Mouse (Mus musculus) layer of hippocampus, adult 9-11 months (tissue): Measurements from ENCODE around the gene Klhl26.
"Not testable (repeated sequence)": the region's sequence is repeated elsewhere in the genome, so short reads cannot be mapped to it uniquely, and the experiment has no call there.

Source experiments
- DNase-seq: peaks from one replicate; pipeline ENCODE4 v3.0.0; 2022

The Klhl26 gene

DNA sequence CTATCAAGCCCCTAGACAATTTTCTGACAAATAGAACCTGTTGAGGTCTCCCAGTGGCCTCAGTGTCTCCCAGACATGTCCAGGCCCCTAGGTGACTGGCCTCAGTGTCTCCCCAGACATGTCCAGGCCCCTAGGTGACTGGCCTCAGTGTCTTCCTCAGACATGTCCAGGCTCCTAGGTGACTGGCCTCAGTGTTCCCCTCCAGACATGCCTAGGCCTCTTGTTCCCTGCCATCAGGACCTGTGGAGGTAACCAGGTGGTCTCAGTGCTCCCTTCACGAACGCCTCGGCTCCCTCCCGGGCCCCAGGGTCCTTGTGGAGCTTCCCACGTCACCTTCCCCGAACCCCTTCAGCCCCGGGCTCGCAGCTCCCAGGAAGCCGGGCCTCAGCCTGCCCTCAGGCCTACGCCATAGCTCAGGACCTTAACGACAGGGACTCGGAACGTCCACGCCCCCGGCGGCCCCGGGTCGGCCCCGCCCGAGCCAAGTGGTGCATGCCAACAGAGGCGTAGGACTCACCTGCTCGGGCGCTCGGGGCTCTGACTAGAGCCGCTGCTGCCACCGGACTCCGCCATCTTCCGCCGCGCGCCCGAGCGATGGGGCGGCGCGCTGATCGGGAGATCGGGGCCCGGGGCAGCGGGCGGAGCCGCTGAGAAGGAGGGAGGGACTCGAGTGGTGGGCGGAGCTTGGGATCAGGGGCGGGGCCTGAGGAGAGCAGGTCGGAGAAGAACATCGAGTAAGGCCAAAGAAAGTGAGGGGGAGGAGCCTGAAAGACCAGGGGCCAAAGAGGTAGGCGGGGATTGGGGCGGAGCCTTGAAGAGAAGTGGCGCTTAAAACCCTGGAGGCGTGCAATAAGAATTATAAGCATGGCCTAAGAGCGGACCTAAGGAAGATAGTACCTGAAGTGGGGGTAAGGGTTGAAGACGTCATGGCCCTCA lies at the start of gene Klhl26:
Klhl26 (minus strand) TSS at position 636 of the 936 bp plus-strand sequence.
- peak; percentile 95 for DNase-seq

DNA sequence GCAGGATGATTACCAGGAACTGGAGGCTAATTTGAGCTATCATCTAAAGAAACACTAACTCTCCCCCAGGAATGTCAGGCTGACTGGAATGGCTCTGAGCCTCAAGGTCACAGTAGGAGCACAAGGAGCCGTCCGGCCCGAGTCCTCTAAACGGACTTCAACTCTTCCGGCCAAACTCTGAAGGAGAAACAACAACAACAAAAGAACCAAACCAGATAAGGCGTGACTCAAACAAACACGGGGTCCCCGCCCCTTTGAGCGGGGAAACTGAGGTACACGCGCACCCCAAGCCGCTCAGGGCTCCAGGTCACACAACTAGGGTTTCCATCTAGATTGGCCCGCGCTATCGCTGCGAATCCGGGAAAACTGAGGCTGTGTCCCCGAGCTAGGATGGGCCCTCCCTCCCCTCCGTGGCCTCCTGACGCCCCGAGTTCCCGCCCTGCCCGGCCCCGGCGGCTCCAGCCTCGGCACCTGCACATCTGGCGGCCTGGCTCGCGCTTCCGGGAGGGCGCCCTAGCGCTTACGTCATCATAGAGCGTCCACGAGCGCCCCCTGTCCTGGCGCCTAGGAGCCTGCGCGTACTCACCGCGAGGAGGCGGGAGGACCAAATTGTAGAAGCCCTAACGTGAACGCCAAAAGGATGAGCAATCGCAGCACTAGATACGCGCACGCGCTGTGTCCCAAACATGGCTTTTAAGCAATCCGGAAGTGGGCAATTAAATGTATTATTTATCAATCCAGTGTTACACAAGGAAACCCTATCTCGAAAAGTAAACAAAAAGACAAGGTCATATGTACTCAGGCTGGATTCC lies 46.0 kb upstream of the Klhl26 start:
- DNase-seq, result peak; percentile 97

DNA sequence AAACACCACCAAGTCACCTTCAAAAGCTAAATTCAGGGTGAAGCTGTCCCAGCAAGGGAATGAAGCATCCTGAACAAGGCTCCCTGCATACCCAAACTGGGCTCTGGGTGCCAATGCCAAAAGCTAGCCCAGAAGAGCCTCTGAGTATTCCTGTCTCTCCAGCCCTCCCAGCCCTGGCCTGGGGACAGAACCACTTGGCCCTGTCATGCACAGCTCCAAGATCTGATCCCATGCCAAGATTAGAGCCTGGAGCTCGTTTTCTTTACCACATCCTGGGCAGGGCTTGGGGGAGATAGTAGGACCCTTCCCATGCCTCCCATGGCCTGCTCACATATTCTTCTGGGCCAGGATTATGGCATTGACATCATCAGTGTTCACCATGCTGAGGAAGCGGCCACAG lies 42.8 kb upstream of the Klhl26 start:
- no peak for DNase-seq

DNA sequence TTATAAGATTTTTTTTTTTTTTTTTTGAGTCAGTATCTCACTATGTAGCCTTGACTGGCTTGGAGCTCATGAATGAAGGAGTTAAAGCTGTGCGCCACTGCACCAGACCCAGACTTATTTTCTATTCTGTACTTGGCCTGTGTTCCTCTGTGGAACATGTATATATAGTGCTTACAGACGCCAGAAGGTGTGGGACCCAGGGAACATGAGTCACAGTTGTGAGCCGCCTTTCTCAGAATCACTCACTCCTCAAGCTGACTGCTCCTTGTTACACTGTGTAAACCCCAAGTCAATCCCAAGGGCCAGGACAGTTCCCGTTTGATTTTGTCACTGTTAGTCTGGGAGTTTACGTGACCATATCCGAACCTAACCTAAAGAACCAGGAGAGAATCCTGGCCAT lies 42.3 kb upstream of the Klhl26 start:
- DNase-seq, result no peak

DNA sequence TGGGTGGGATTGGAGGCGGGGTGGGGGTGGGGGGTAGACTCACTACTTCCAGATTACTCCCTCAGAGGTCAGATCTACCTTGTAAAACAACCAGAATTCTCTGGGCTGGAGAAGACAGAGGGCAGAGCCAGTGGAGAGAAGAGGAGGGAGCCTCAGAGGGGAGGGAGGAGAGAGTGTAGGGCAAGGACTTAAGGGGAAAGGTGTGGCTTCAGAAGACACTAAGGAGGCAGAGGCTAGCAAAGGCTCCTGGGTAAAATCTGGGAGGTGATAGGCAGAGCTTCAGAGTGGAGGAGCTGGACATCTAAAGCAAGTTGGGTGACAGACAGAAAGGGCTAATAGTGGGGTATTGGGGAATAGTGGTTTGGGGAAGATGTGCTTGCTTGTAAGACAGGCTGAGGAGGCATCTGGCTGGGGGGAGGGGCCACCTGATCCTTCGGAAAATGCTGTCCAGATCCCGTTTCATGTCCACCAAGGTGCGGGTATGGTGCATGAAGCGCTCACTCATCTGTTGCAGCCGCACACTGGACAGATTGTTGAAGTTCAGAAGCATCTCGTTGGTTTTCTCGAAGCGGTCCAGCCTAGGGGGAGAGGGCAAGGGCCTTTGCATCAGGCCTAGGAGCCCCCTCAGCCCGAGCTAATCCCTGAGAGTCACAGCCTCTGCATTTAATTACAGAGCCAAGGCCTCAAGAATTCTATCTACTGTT lies 41.3 kb upstream of the Klhl26 start:
- no peak for DNase-seq

DNA sequence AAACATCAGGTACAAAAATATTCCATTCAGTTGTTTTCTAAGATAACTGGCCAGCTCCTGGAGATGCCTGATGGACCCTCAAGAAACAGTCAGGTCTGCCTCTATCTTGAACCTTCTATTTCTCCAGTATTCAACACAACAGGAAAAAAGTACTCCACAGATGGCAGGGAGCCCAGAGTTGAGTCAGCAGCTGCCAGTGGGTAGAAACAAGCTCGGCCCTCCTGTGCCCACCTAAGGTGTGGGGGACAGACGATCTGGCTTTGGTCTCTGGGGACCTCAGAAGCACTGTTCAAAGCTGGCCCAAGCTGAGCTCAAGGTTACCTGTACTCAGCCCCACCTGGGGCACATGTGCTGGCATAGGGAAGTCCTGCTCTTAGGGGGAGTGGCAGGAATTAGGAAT lies 36.7 kb upstream of the Klhl26 start:
- no peak for DNase-seq

DNA sequence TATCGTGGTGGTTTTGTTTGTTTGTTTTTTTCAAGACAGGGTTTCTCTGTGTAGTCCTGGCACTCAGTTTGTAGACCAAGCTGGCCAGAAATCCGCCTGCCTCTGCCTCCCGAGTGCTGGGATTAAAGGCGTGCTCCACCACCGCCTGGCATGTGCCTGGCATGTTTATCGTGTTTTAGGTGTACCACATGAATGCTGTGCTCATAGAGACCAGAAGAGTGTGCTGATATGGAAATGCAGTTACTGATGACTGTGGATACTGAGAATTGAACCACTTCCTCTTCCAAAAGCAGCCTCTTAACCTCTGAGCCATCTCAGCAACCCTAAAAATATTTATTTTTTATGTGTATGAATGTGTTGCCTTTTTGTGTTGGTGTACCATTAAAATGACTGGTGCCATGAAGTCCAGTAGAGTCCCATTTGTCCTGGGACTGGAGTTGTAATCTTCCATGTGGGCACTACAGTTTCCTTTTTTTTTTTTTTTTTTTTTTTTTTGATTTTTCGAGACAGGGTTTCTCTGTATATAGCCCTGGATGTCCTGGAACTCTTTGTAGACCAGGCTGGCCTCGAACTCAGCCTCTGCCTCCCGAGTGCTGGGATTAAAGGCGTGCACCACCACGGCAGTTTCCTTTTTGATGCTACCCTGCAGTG lies 35.6 kb upstream of the Klhl26 start:
- no peak for DNase-seq

DNA sequence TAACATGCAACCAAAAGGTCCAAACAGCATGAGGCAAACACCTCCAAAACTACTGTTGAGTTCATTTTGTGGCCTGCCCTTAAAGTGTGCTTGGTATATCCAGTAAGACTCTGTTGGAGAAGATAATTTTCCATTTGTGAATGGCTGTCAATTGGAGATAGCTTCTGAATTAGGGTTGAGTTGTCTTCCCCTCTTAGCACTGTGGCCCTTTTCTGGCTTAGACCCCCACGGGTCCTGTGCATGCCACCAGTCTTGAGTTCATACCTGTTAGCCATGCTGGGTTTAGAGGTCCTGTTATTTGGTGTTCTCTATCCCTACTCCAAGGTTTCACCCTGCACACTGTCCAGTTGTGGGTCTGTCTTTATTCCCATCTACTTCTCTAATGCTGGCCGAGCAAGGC lies 35.0 kb upstream of the Klhl26 start:
- no peak for DNase-seq

DNA sequence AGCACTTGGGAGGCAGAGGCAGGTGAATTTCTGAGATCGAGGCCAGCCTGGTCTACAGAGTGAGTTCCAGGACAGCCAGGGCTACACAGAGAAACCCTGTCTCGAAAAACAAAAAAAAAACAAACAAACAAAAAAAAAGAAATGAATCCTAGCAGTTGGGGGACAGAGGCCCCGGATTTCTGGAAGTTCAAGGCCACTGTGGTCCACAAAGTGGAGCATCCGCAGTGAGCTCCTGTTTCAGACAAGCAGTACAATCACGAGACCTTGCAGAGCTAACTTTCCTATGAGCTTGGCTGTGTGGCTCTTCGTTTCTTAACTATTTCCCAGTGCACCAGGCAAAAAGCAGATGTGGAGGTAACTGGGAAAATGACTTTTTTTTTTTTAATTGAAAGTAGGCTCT lies 34.4 kb upstream of the Klhl26 start:
- DNase-seq, result not testable (repeated sequence)

DNA sequence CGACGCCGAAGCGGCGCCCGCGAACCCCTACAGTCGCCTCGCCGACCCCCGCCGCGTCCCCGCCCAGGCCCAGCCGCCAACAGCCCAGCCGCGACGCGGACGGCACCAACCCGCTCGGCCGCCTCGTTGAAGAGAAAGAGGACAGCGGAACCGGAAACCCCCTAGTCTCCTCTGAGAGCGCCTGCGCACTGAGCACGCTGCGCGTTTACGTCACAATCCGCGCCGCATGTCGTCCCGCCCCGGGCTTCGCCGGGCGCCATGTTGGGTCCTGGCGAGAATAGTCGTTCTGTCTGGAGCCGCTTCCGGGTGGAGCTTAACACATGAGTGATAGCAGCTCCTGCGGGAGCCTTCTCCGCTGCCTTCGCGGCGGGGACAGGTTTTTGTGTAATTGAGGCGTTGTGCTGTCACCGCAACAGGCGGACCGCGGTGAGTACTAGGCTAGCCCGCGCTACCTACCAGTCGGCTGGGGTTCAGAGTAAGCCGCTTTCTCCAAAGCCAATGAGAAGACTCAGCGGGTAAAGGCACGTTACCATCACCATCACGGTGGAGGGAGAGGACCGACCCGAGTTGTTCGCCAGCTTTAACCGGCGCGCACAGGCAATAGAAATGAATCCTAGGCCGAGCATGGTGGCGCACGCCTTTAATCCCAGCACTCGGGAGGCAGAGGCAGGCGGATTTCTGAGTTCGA lies 33.6 kb upstream of the Klhl26 start, which contains the start of gene Uba52:
Uba52 (minus strand) TSS at position 574 of the 688 bp plus-strand sequence.
- peak; percentile 97 for DNase-seq

DNA sequence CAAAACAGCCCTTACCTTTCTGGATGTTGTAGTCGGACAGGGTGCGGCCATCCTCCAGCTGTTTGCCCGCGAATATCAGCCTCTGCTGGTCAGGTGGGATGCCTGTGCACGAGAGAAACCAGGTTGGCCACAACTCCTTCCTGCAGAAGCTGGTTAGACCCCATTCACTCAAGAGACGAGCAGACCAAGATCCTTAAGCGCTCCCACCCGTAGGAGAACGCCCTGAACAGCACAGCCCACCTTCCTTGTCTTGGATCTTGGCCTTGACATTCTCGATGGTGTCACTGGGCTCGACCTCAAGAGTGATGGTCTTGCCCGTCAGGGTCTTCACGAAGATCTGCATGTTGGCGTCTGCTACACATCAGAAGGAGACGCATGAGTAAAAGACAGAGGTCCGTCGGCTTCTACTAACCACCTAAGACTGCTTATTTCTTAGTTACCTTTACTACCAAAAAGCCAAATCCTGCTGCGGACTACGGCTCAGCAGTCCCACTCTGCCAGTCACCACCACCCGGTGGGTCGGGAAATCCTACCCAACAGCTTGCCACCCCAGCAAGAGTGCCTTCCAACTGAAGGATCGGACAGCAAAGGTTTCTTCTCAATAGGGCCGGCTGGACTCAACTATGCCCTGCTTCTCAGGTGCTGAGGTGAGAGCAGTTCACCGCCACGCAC lies 32.6 kb upstream of the Klhl26 start:
- no peak for DNase-seq

DNA sequence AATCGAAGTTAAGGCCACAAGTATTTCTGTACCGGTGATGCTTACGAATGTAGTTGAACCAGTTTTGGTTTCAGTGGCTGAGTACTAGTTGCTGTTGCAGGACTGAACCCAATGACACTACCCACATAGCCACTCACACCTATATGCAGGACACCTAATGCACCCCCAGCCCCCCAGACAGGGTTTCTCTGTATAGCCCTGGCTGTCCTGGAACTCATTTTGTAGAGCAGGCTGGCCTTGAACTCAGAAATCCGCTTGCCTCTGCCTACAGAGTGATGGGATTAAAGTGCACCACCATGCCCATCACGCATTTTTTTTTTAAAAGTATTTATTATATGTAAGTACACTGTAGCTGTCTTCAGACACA lies 30.2 kb upstream of the Klhl26 start:
- no peak for DNase-seq

DNA sequence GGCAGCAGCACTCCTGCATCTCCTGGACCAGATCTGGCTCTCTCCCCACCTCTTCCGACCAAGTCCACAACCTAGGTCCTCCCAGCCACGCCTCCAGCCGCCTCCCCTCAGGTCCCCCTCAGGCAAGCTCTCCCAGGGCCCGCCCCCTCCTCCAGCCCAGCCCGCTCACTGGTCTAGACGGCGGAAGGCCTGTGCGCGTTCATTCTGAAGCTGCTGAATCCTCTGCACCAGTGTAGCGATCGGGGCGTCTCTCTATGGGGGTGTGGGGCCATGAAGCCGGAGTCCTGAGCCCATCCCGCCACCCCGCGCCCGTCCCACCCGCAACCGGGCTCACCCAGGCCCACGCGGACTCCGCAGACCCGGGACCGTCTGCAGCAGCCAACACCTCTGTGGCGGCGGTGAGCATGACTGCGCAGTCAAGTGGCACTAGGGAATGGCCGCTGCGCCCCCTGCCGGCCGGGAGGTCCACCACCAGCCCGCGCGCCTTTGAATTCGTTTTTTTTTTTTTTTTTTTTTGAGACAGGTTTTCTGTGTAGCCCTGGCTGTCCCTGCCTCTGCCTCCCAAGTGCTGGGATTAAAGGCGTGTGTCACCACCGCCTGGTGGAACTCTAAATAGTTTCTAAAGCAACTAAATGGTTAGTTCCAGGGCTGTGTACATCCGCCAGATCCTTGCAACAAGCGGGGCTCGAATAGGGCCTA lies 29.7 kb upstream of the Klhl26 start, which contains the start of gene Rex1bd:
Rex1bd (minus strand) TSS at position 425 of the 699 bp plus-strand sequence.
- peak; percentile 95 for DNase-seq

DNA sequence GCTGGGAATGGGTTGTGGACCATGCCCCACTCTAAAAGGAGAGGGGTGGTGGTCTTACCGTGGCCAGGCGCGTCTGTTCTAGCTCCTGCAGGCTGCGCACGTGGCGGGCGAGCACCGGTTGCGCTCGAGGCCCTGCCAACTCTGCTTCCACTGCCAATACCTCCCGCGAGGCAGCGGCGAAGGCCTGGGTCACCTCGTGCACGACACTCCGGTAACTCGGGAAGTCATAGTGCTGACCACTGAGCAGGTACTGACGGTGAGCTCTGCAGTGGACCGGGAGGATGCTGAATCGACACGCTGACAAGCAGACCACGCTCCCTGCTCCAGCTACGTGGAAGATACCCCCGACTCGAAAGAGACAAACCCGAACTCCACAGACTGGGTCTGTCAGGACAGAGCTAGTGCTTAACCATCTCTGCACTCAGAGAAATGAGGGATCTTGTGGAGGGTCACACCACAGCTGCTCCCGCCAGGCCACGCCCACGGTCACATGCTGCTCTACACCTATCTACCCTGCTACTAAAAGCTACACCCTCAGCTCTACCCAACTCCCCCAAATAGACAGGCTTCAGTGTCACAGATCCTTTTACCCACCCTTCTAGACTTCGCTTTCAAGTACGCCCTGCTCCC lies 29.0 kb upstream of the Klhl26 start:
- no peak for DNase-seq

DNA sequence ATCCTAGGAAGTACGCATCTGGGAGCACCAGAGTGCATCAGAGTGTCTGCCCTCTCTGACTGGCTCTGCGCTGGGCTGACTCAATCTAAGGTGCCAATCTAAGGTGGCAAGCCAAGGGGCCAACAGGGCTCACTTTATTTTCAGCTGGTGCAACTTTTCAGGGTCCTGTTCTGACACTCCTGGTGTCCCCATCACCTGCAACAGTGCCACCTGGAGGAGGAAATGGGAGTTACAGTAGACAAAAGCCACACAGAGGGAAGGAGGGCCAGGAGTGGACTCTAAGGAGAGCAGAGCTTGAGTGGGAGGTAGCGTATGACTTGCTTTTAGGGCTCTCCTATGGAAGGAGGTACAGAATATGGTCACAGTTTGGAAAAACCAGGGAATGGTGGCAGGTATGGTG lies 28.1 kb upstream of the Klhl26 start:
- DNase-seq, result peak; percentile 69

DNA sequence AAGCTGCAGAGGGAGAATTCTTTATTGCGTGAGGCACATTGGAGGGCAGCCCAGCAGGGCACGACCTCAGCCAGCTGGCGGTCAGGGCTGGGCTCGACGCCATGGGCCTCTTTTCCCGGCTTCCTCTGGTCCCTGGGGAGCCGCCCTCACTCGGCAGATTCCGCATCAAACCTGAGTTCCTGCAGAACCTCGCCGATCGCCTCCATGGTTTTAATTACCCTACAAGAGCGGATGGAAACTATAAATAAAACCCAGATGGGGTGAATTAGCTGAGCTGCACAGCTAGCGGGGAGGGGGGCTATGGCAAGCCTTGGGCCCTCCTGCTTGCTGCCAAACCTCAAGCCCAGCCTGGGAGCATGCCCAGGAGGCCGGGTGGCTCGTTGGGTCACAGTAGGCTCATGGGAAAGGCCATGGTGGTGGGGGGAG lies 27.5 kb upstream of the Klhl26 start:
- DNase-seq, result peak; percentile 56

DNA sequence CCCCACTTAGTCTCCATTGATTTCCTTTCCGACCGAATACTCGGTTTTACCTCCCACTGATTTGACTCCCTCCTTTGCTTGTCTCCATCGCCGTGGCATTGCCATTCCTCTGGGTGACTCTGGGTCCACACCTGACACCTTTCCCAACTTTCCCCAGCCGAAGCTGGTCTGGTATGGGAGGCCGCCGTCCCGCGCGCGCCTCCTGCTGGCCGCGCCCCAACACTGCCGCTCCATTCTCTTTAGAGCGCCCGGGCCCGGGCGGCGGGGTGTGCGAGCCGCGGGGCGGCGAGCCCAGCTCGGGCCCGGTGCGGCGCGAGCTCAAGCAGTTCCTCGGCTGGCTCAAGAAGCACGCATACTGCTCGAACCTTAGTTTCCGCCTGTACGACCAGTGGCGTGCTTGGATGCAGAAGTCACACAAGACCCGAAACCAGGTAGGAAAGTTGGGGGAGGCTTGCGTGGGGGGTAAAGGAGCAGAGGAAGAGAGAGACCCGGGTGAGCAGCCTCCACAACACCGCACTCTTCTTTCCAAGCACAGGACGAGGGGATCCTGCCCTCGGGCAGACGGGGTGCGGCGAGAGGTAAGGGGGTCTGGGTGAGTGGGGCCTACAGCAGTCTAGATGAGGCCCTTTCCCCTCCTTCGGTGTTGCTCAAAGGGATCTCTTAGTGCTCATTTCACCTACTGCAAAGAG lies 26.4 kb upstream of the Klhl26 start:
- no peak for DNase-seq

DNA sequence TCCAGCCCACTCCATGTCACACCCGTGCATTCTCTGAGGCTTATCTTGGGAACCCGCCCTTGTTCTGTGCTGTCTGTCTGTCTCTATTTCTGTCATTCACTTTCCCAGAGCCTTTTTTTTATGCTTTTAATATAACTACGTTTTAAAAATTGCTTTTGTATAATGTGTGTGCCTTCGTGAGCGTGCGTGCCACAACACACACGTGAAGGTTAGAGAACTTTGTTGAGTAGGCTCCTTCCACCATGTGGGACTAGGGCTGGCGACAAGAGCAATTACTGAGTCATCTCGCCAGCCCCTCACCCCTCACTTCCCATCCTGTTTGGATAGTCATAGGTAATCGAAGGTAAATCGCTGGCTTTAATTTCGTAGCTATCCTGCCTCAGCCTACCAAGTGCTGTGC lies 25.8 kb upstream of the Klhl26 start:
- DNase-seq, result no peak

DNA sequence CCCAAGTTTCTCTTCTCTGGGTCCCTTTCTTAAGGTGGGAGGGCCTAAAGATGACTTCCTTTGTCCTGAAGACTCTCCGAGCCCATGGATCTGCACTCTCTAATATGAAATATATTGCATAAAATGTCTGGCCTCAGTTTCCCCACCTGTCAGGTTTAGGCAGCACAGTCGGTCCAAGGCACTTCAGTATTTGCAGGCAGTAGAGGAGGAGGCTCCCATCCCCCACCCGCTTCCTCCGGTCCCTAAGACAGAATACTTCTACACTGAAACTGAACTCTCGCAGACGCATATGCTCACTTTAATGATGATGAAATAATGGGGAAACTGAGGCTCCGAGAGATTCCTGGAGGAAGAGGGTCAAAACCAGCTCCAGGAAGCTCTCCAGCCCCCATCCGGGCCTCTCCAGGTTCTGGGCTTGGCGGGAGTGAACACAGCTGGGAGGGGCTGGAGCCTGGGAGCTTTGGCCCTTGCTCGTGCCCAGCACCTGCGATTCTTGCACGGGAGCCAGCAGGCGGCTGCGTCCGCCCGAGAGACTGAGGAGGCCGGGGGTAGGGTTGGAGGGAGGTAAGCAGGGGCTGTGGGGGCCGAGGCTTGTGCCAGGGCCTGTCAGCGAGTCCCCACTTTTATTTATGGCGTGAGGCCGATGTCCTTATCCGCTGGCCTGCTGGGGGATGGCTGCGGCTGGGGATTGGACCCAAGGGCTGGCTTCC lies 25.2 kb upstream of the Klhl26 start:
- no peak for DNase-seq
